Mouse (Mus musculus): ENCODE measurements at regions not wholly inside any gene's neighbourhood (a gene's known extent, or its start where the extent isn't known, plus 50 kb on each side); places are given as distances from the start of the nearest gene placed in this dataset.

- no peak for TF ChIP-seq EP300 (IDR thresholded peaks at IDR 0.05; ENCODE audit: low read depth)
- no peak for TF ChIP-seq CTCF (IDR thresholded peaks at IDR 0.05; ENCODE audit: low read depth)
Observed at GRCm38 (mm10) chr4:152880368-152880767, 402.7 kb upstream of the Kcnab2 start.
